Mouse (Mus musculus) midbrain, embryonic 15.5 days (tissue): ENCODE results near the gene Trem3. TPM values are rescaled to one million over a fixed set of nuclear protein-coding genes. Genes with fewer than 3 reads are reported as not detected.

Source experiments
- ATAC-seq: fragments of 200-750 bp; cut with Nextera tagmentation; replicated peaks from 2 replicates; pipeline ENCODE4 v1.8.0; 2017; ENCODE audit warnings: moderate TSS enrichment
- H3K27ac ChIP-seq: fragments of 300-500 bp; sonication (generic); 2 replicates; pipeline ENCODE4 v1.5.1; 2015; ENCODE audit warnings: mild to moderate bottlenecking, inconsistent platforms
- H3K27me3 ChIP-seq: fragments of 300-500 bp; sonication (generic); replicated peaks from 2 replicates; pipeline ENCODE4 v1.6.1; 2015; ENCODE audit warnings: inconsistent platforms
- H3K36me3 ChIP-seq: fragments of 300-500 bp; sonication (generic); replicated peaks from 2 replicates; pipeline ENCODE4 v1.6.1; 2015; ENCODE audit warnings: inconsistent platforms
- H3K4me1 ChIP-seq: fragments of 300-500 bp; sonication (generic); 2 replicates; pipeline ENCODE4 v1.6.1; 2015; ENCODE audit warnings: inconsistent platforms
- H3K4me2 ChIP-seq: fragments of 300-500 bp; sonication (generic); 2 replicates; pipeline ENCODE4 v1.6.1; 2015; ENCODE audit warnings: inconsistent platforms, mild to moderate bottlenecking, moderate library complexity
- H3K4me3 ChIP-seq: fragments of 300-500 bp; sonication (generic); 2 replicates; pipeline ENCODE4 v1.5.1; 2015; ENCODE audit warnings: mild to moderate bottlenecking, inconsistent platforms
- H3K9ac ChIP-seq: fragments of 300-500 bp; sonication (generic); 2 replicates; pipeline ENCODE4 v1.6.1; 2015; ENCODE audit warnings: mild to moderate bottlenecking, inconsistent platforms
- H3K9me3 ChIP-seq: fragments of 300-500 bp; sonication (generic); 2 replicates; pipeline ENCODE4 v1.6.1; 2016; ENCODE audit warnings: inconsistent platforms
- WGBS: fragments of 180-500 bp; shearing (Covaris S2); methylation state at CpG from one replicate; pipeline ENCODE4 v1.1.7; 2015; ENCODE audit warnings: mixed read lengths; 5-methylcytosine and 5-hydroxymethylcytosine counted together
- polyA plus RNA-seq: library from polyadenylated mRNA; unstranded; fragments of >200 nt; fragmentation: Nextera tagmentation; extraction: Ambion mirVana; gene quantifications from 2 replicates; pipeline ENCODE4 v1.2.1, GENCODE M21; 2015

Trem3 gene
- polyA plus RNA-seq, 1 experiment from 2014 or later = not detected

- Histone ChIP-seq H3K9me3 (no peaks in the 10 kb centered on the region), H3K27ac (no peak overlapping the region), H3K4me1 (no peaks in the 10 kb centered on the region), H3K36me3 (no peaks in the 10 kb centered on the region), H3K4me2 (no peak overlapping the region), H3K4me3 (no peak overlapping the region), H3K9ac (no peak overlapping the region), H3K27me3 (no peaks in the 10 kb centered on the region)
- 92% methylated on average over 5 of the region's 5 CpGs for WGBS
- no peak for ATAC-seq
These were observed 54.2 kb downstream of the Trem3 start for GRCm38 (mm10) chr17:48301792-48302191.

Other genes with a start within 250 kb of the Trem3 start
- not detected in 2 replicates for gene 1700122O11Rik, start 209.5 kb upstream of the Trem3 start, polyA plus RNA-seq
- 0.22 TPM in 1 of 2 replicates, not detected in the other for gene 1700067P10Rik, start 158.5 kb upstream of the Trem3 start, polyA plus RNA-seq
- gene 9830107B12Rik, start 101.5 kb upstream of the Trem3 start, polyA plus RNA-seq = not detected in 2 replicates
- gene A530064D06Rik, start 80.5 kb upstream of the Trem3 start, polyA plus RNA-seq = not detected in 2 replicates
- not detected in 2 replicates for gene Trem1, start 15.0 kb upstream of the Trem3 start, polyA plus RNA-seq
- not detected in 2 replicates for gene Treml4, start 16.5 kb downstream of the Trem3 start, polyA plus RNA-seq
- 0.08 TPM in 1 of 2 replicates, not detected in the other for gene Treml2, start 51.7 kb downstream of the Trem3 start, polyA plus RNA-seq
- 0.09 and 0.22 TPM in 2 replicates for gene B430306N03Rik, start 68.4 kb downstream of the Trem3 start, polyA plus RNA-seq
- 3.9 and 4.2 TPM in 2 replicates for gene Trem2, start 98.6 kb downstream of the Trem3 start, polyA plus RNA-seq
- gene Treml1, start 112.1 kb downstream of the Trem3 start, polyA plus RNA-seq = 0.41 TPM in 2 replicates
- 12.2 and 12.3 TPM in 2 replicates for gene Nfya, start 162.1 kb downstream of the Trem3 start, polyA plus RNA-seq
- gene Oard1, start 162.2 kb downstream of the Trem3 start, polyA plus RNA-seq = 38.3 and 41.3 TPM in 2 replicates
- gene Apobec2, start 185.2 kb downstream of the Trem3 start, polyA plus RNA-seq = 0.31 and 0.55 TPM in 2 replicates
- gene Tspo2, start 203.7 kb downstream of the Trem3 start, polyA plus RNA-seq = 1.7 and 2.6 TPM in 2 replicates
- gene Unc5cl, start 207.1 kb downstream of the Trem3 start, polyA plus RNA-seq = 0.22 and 0.23 TPM in 2 replicates